Mouse (Mus musculus) ES-Bruce4 (cell line): ENCODE measurements around the gene Dnttip1. TPM values are rescaled to one million over a fixed set of nuclear protein-coding genes. Genes with fewer than 3 reads are reported as not detected.
"Not testable (repeated sequence)": the region's sequence is repeated elsewhere in the genome, so short reads cannot be mapped to it uniquely, and the experiment has no call there.

ENCODE experiments used
- H3K27ac ChIP-seq: 2 replicates; pipeline ENCODE4 v1.5.1; 2012; ENCODE audit warnings: low read length, inconsistent platforms; ENCODE audit not compliant: insufficient read depth
- H3K27me3 ChIP-seq: 2 replicates; pipeline ENCODE4 v1.6.1; 2012; ENCODE audit warnings: mild to moderate bottlenecking, low read length, inconsistent platforms; ENCODE audit not compliant: control insufficient read depth, poor library complexity, insufficient read depth, severe bottlenecking
- H3K36me3 ChIP-seq: 2 replicates; pipeline ENCODE4 v1.6.1; 2012; ENCODE audit warnings: inconsistent platforms, mild to moderate bottlenecking, low read length, moderate library complexity; ENCODE audit not compliant: control insufficient read depth, poor library complexity, insufficient read depth, severe bottlenecking
- H3K4me1 ChIP-seq: one replicate; pipeline ENCODE4 v1.8.1; 2011; ENCODE audit warnings: low read length; ENCODE audit not compliant: control insufficient read depth, insufficient read depth
- H3K4me3 ChIP-seq: 2 replicates; pipeline ENCODE4 v1.5.1; 2011; ENCODE audit warnings: low read depth, mild to moderate bottlenecking, low read length
- H3K9ac ChIP-seq: 2 replicates; pipeline ENCODE4 v1.6.1; 2012; ENCODE audit warnings: low read depth, mild to moderate bottlenecking, inconsistent platforms; ENCODE audit not compliant: poor library complexity, severe bottlenecking
- H3K9me3 ChIP-seq: replicated peaks from 2 replicates; pipeline ENCODE4 v1.6.1; 2012; ENCODE audit warnings: mild to moderate bottlenecking, low read length, inconsistent platforms; ENCODE audit not compliant: control insufficient read depth, poor library complexity, insufficient read depth, severe bottlenecking
- CTCF ChIP-seq: IDR thresholded peaks from one replicate; pipeline ENCODE4 v1.8.1; 2011; ENCODE audit warnings: low read depth, low read length
- EP300 ChIP-seq: IDR thresholded peaks from 2 replicates; pipeline ENCODE4 v1.6.1; 2011; ENCODE audit warnings: low read depth, low read length; ENCODE audit not compliant: insufficient read depth
- POLR2A ChIP-seq: IDR thresholded peaks from one replicate; pipeline ENCODE4 v1.8.1; 2011; ENCODE audit warnings: low read length; ENCODE audit not compliant: insufficient read depth
- polyA plus RNA-seq: library from polyadenylated mRNA; stranded (reverse); fragments of >200 nt; gene quantifications from 2 replicates; pipeline ENCODE4 v1.2.4, GENCODE M21; 2011; ENCODE audit warnings: low read depth; ENCODE audit not compliant: missing spikeins, insufficient read depth, insufficient read length

The Dnttip1 gene
- polyA plus RNA-seq, 1 experiment, result 30.4 TPM

- Histone ChIP-seq H3K27me3 (no peaks in the 10 kb centered on the region), H3K9ac (no peak overlapping the region), H3K4me1 (no peaks in the 10 kb centered on the region), H3K9me3 (peaks cover 4% of the 10 kb centered on the region), H3K4me3 (no peak overlapping the region), H3K27ac (no peak overlapping the region), H3K36me3 (no peaks in the 10 kb centered on the region)
- TF ChIP-seq EP300, result no peak
- TF ChIP-seq POLR2A, result no peak
- no peak for TF ChIP-seq CTCF
Measured at GRCm38 (mm10) chr2:164705991-164706390, 39.8 kb upstream of the Dnttip1 start.

DNA sequence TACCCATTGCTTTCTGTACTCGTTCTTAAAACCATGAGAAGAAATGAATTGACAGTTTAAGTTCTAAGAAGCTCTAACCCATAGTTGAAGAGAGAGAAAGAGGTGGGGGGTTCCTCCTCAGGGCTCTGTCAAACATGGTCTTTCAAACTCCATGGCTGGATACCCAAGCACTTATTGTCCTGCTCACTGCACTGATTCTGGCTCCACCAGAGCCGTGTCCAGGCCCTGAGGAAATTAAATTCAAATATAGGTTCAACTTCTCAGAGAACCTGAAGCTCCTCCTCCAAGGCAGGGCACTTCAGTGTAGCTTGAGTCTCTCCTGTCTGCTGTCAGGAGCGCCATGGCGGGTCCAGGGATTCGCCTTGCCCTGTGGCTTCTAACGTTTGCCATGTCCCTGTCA lies 30.8 kb upstream of the Dnttip1 start, which contains the start of gene Spint5:
TSS of gene Spint5 (plus strand) at position 301 of the 400 bp plus-strand sequence.
- H3K9me3 ChIP-seq, result no peaks in the 10 kb centered on the region
- no peaks in the 10 kb centered on the region for H3K36me3 ChIP-seq
- no peak within 1 kb of the TSS for H3K4me3 ChIP-seq
- TF ChIP-seq POLR2A, result no peak
- TF ChIP-seq EP300, result no peak
- TF ChIP-seq CTCF, result no peak
- no peaks in the 10 kb centered on the region; the same call in 1 of the 2 replicates for H3K27me3 ChIP-seq
- H3K27ac ChIP-seq, result no peak within 1 kb of the TSS
- no peak within 1 kb of the TSS for H3K9ac ChIP-seq
- H3K4me1 ChIP-seq, result no peaks in the 10 kb centered on the region

DNA sequence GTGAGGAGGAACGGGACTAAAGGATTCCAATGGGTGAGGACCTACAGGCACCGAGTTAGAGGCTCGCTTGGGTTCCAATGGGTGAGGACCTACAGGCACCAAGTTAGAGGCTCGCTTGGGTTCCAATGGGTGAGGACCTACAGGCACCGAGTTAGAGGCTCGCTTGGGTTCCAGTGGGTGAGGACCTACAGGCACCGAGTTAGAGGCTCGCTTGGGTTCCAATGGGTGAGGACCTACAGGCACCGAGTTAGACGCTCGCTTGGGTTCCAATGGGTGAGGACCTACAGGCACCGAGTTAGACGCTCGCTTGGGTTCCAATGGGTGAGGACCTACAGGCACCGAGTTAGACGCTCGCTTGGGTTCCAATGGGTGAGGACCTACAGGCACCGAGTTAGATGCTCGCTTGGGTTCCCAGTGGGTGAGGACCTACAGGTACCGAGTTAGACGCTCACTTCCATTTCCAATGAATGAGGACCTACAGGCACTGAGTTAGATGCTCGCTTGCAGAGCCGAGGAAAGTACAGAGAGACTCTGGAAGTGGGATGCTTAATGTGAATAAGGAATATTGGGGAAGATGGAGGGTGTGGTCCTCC lies 29.5 kb upstream of the Dnttip1 start:
- not testable (repeated sequence) for H3K9me3 ChIP-seq, H3K27ac ChIP-seq, H3K4me3 ChIP-seq, H3K27me3 ChIP-seq, H3K9ac ChIP-seq, H3K36me3 ChIP-seq, H3K4me1 ChIP-seq

GRCm38 (mm10) chr2:164723276-164723675 lies 22.5 kb upstream of the Dnttip1 start:
- Histone ChIP-seq H3K27me3 (no peaks in the 10 kb centered on the region; the same call in 1 of the 2 replicates), H3K27ac (no peak overlapping the region), H3K4me1 (no peaks in the 10 kb centered on the region), H3K4me3 (no peak overlapping the region), H3K36me3 (no peaks in the 10 kb centered on the region), H3K9ac (no peak overlapping the region), H3K9me3 (no peaks in the 10 kb centered on the region)
- no peak for TF ChIP-seq CTCF
- TF ChIP-seq EP300, result no peak
- no peak for TF ChIP-seq POLR2A

GRCm38 (mm10) chr2:164725895-164726619 lies 19.7 kb upstream of the Dnttip1 start:
- Histone ChIP-seq H3K36me3 (no peaks in the 10 kb centered on the region), H3K4me1 (no peaks in the 10 kb centered on the region), H3K27ac (no peak overlapping the region), H3K27me3 (no peaks in the 10 kb centered on the region), H3K9me3 (no peaks in the 10 kb centered on the region), H3K9ac (no peak overlapping the region), H3K4me3 (no peak overlapping the region)
- TF ChIP-seq CTCF (peak; percentile 62), EP300 (no peak), POLR2A (no peak)

DNA sequence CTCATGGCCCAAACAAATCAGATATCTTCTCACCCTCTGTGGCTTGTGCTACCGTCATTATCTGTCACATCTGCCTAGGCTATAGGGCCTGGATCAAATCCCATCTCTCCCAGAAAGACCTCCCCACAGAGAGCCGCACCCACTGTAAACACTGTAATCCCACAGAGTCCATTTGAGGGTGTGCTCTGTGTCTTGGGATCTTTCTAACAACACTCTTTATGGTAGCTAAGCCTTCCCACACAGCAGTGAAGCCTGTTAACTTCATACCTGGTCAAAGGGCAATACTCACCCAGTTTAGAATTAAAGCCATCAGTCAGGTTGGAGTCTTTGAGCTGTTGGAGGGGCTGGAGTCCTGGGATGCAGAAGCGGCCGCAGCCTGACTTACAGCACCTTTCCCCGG lies 14.1 kb upstream of the Dnttip1 start:
- Histone ChIP-seq H3K27ac (no peak overlapping the region), H3K9me3 (no peaks in the 10 kb centered on the region), H3K4me1 (no peaks in the 10 kb centered on the region), H3K9ac (no peak overlapping the region), H3K4me3 (no peak overlapping the region), H3K36me3 (no peaks in the 10 kb centered on the region), H3K27me3 (no peaks in the 10 kb centered on the region)
- TF ChIP-seq EP300 (no peak), CTCF (no peak), POLR2A (no peak)
